ENCODE assay signal across 9 mouse cellular contexts in the genomic region with DNA sequence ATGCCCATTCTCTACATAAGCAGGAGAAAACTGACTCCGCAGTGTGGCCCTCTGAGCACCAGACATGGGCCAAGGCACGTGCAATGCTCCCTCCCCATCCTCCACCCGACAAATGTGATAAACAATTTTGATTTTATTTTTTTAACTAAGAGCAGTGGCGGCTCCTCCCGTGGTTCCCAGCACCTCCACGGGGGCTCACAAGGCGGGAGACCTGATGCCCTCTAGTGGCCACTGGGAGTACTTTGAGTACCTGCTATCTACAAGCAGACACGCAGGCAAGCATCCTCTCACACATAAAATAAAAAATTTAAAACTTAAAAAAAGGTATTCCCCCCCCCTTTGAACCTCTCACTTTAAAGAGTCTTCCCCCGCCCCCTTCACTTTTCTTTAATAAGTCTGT. TPM values are rescaled to one million over a fixed set of nuclear protein-coding genes. Genes with fewer than 3 reads are reported as not detected.
DNase-seq lines count a peak whose midpoint lies in the region; ATAC-seq and TF ChIP-seq lines count a peak whose summit lies in the region.
"Had no signal": no experiment of that assay in that cellular context is flagged by ENCODE, and none has a peak within 500 bp of the region (broad histone marks: within the 10 kb centered on the region; RNA-seq: fewer than 3 reads in every experiment).

No protein-coding gene starts in this region.

- H3K4me3 ChIP-seq in hindbrain, embryonic 10.5 days, result no peak overlapping the region
- no peak overlapping the region for H3K4me3 ChIP-seq in hindbrain, embryonic 16.5 days (ENCODE audit: low read length)
- no peak overlapping the region for H3K4me3 ChIP-seq in MEL (ENCODE audit: control insufficient read depth in 1 of 2, insufficient read depth in 1 of 2, low read depth in 2 of 2, low read length in 2 of 2)
- H3K4me3 ChIP-seq in liver, embryonic 14.5 days (ENCODE audit: insufficient read depth in 1 of 2, low read depth in 2 of 2, low read length in 2 of 2), result no peak overlapping the region
- H3K4me3 ChIP-seq: forebrain, embryonic 12.5 days had no signal

- DNase-seq in hindbrain, embryonic 10.5 days (ENCODE audit: low spot score), result peak; percentile 21
- peak; percentile 16 for DNase-seq in 3134 (ENCODE audit: extremely low read depth, insufficient read length, low spot score)
- DNase-seq in MEL (ENCODE audit: low read depth, low spot score), result peak; percentile 75
- DNase-seq in liver, embryonic 14.5 days (ENCODE audit: low read depth in 3 of 3, low spot score in 3 of 3), result no peak
- DNase-seq in left cerebral cortex, adult 8-10 months (ENCODE audit: low spot score in 2 of 2), result no peak

- TF ChIP-seq RAD21 in MEL (IDR thresholded peaks at IDR 0.05; ENCODE audit: low read depth, low read length), result peak; percentile 54

- no peak overlapping the region for H3K27ac ChIP-seq in hindbrain, embryonic 10.5 days
- no peak overlapping the region for H3K27ac ChIP-seq in hindbrain, embryonic 16.5 days (ENCODE audit: low read depth, low read length)
- H3K27ac ChIP-seq in MEL (ENCODE audit: control insufficient read depth, low read depth, low read length), result no peak overlapping the region
- H3K27ac ChIP-seq in liver, embryonic 14.5 days, result no peak overlapping the region
- H3K27ac ChIP-seq: forebrain, embryonic 12.5 days had no signal

- no peak overlapping the region for H3K4me2 ChIP-seq in hindbrain, embryonic 16.5 days (ENCODE audit: low read length)
- H3K4me2 ChIP-seq in liver, embryonic 14.5 days (ENCODE audit: low read depth), result no peak overlapping the region
- H3K4me2 ChIP-seq: forebrain, embryonic 12.5 days had no signal

- H3K9me3 ChIP-seq in hindbrain, embryonic 10.5 days, result no peaks in the 10 kb centered on the region
- H3K9me3 ChIP-seq in hindbrain, embryonic 16.5 days (ENCODE audit: control insufficient read depth, low read length), result no peaks in the 10 kb centered on the region
- H3K9me3 ChIP-seq in MEL (replicated peaks; ENCODE audit: insufficient read depth, low read length), result no peaks in the 10 kb centered on the region
- no peaks in the 10 kb centered on the region for H3K9me3 ChIP-seq in liver, embryonic 14.5 days (ENCODE audit: control insufficient read depth, low read length)
- H3K9me3 ChIP-seq: forebrain, embryonic 12.5 days had no signal

- no peak for TF ChIP-seq POLR2A in MEL (IDR thresholded peaks at IDR 0.05; ENCODE audit: control insufficient read depth in 1 of 2, insufficient read depth in 1 of 2, low read depth in 1 of 2, low read length in 2 of 2, poor library complexity in 1 of 2)

- ATAC-seq in hindbrain, embryonic 16.5 days, result no peak
- no peak for ATAC-seq in liver, embryonic 14.5 days (ENCODE audit: insufficient read depth)
- no peak for ATAC-seq in megakaryocyte-erythroid progenitor cell, adult 5-6 weeks (replicated peaks; ENCODE audit: low FRiP score, low TSS enrichment, poor library complexity, severe bottlenecking)
- no peak for ATAC-seq in inflammation-experienced regulatory T-cells, adult 6 months

- H3K9ac ChIP-seq in hindbrain, embryonic 16.5 days (ENCODE audit: low read depth, low read length), result no peak overlapping the region
- no peak overlapping the region for H3K9ac ChIP-seq in MEL (ENCODE audit: control insufficient read depth, low read depth, low read length, poor library complexity, severe bottlenecking)
- no peak overlapping the region for H3K9ac ChIP-seq in liver, embryonic 14.5 days (replicated peaks)
- H3K9ac ChIP-seq: forebrain, embryonic 12.5 days had no signal

- TF ChIP-seq EP300 in MEL (IDR thresholded peaks at IDR 0.05; ENCODE audit: low read depth in 1 of 2, low read length in 2 of 2), result no peak
- TF ChIP-seq EP300 in liver, embryonic 14.5 days (IDR thresholded peaks at IDR 0.05; ENCODE audit: low read depth), result no peak

- WGBS in hindbrain, embryonic 10.5 days, result 86% methylated on average over 9 of the region's 9 CpGs
- WGBS in hindbrain, embryonic 16.5 days, result 89% methylated on average over 9 of the region's 9 CpGs
- 80% methylated on average over 9 of the region's 9 CpGs for WGBS in liver, embryonic 14.5 days (ENCODE audit: insufficient replicate concordance)

- H3K79me2 ChIP-seq in MEL (ENCODE audit: control insufficient read depth, insufficient read depth, low read length, poor library complexity), result no peaks in the 10 kb centered on the region

- H3K36me3 ChIP-seq in hindbrain, embryonic 10.5 days, result peaks cover 99% of the 10 kb centered on the region
- peaks cover 84% of the 10 kb centered on the region for H3K36me3 ChIP-seq in hindbrain, embryonic 16.5 days (ENCODE audit: control insufficient read depth, insufficient read depth, low read length)
- peaks cover under 1 to 21% of the 10 kb centered on the region in 2 experiments; a peak in 3 of 4 replicates for H3K36me3 ChIP-seq in MEL (ENCODE audit: control insufficient read depth in 1 of 2, insufficient read depth in 2 of 2, low read length in 2 of 2)
- peaks cover 82% of the 10 kb centered on the region for H3K36me3 ChIP-seq in liver, embryonic 14.5 days (replicated peaks; ENCODE audit: control insufficient read depth, insufficient read depth, low read depth)

- no peaks in the 10 kb centered on the region for H3K27me3 ChIP-seq in hindbrain, embryonic 10.5 days (ENCODE audit: insufficient read depth, poor library complexity, severe bottlenecking)
- H3K27me3 ChIP-seq in hindbrain, embryonic 16.5 days (replicated peaks; ENCODE audit: control insufficient read depth, insufficient read depth, low read length), result no peaks in the 10 kb centered on the region
- no peaks in the 10 kb centered on the region for H3K27me3 ChIP-seq in MEL (ENCODE audit: control insufficient read depth in 1 of 2, insufficient read depth in 2 of 2, low read length in 2 of 2)
- H3K27me3 ChIP-seq in liver, embryonic 14.5 days (ENCODE audit: control insufficient read depth, insufficient read depth, low read length), result no peaks in the 10 kb centered on the region
- H3K27me3 ChIP-seq: forebrain, embryonic 12.5 days had no signal

- TF ChIP-seq CTCF in MEL (IDR thresholded peaks at IDR 0.05 in 2 of 3, conservative IDR thresholded peaks at IDR 0.05 in 1 of 3; ENCODE audit: control insufficient read depth in 1 of 3, insufficient read depth in 1 of 3, low read depth in 2 of 3, low read length in 3 of 3, poor library complexity in 1 of 3, severe bottlenecking in 1 of 3), result peak; percentile 67 to 86 (median 70)
- peak; percentile 74 for TF ChIP-seq CTCF in liver, embryonic 14.5 days (IDR thresholded peaks at IDR 0.05; ENCODE audit: low read depth)

- H3K4me1 ChIP-seq in hindbrain, embryonic 10.5 days (replicated peaks), result no peaks in the 10 kb centered on the region
- H3K4me1 ChIP-seq in hindbrain, embryonic 16.5 days (ENCODE audit: control insufficient read depth, insufficient read depth, low read depth, low read length), result no peaks in the 10 kb centered on the region
- H3K4me1 ChIP-seq in MEL (ENCODE audit: control insufficient read depth in 1 of 2, insufficient read depth in 2 of 2, low read length in 2 of 2), result no peaks in the 10 kb centered on the region
- H3K4me1 ChIP-seq in liver, embryonic 14.5 days (replicated peaks; ENCODE audit: control insufficient read depth in 2 of 2, insufficient read depth in 2 of 2, low read length in 1 of 2), result no peaks in the 10 kb centered on the region
- H3K4me1 ChIP-seq: forebrain, embryonic 12.5 days had no signal

TF ChIP-seq in MEL, 35 proteins besides CTCF, POLR2A, EP300 and RAD21:
- TF ChIP-seq ZMIZ1 (IDR thresholded peaks at IDR 0.05; ENCODE audit: low read depth, low read length) (no peak), SMC3 (IDR thresholded peaks at IDR 0.05; ENCODE audit: low read depth, low read length) (peak; percentile 65), E2F4 (IDR thresholded peaks at IDR 0.05; ENCODE audit: borderline replicate concordance, low read depth, low read length) (no peak), BHLHE40 (IDR thresholded peaks at IDR 0.05; ENCODE audit: borderline replicate concordance, low read depth, low read length) (no peak), ZC3H11A (IDR thresholded peaks at IDR 0.05; ENCODE audit: low read depth, low read length) (peak; percentile 41), ELF1 (IDR thresholded peaks at IDR 0.05; ENCODE audit: low read depth, low read length) (no peak), MEF2A (IDR thresholded peaks at IDR 0.05; ENCODE audit: extremely low read depth, insufficient replicate concordance, low read depth, low read length, poor library complexity, severe bottlenecking) (no peak)
TF ChIP-seq in MEL: peak in this region for 2.

RNA-seq across cellular contexts. Expression of a gene that starts 8.8 kb away (rescaled TPM):
- polyA plus RNA-seq in hindbrain, embryonic 10.5 days (2016; fragmentation: Nextera tagmentation; extraction: Ambion mirVana), result 33.9 and 40.2 TPM in 2 replicates
- polyA plus RNA-seq in hindbrain, embryonic 16.5 days (2015; fragmentation: Nextera tagmentation; extraction: Ambion mirVana), result 38.5 and 38.6 TPM in 2 replicates
- 31.4 and 36.8 TPM in 2 replicates for total RNA-seq in MEL (2012; rRNA removed)
- 10 to 100 TPM in 1 of 2 experiments, not detected in 1; 49.6 TPM for polyA plus RNA-seq in MEL (2012; ENCODE audit: insufficient read depth in 1 of 2, insufficient read length in 2 of 2, low read depth in 1 of 2, low replicate concordance in 2 of 2, missing spikeins in 1 of 2)
- 9.3 and 13.7 TPM in 2 replicates for polyA plus RNA-seq in liver, embryonic 14.5 days (2012; rRNA removed)
- 7.3 and 8.6 TPM in 2 replicates for polyA plus RNA-seq in liver, embryonic 14.5 days (2014; fragmentation: Nextera tagmentation; extraction: Ambion mirVana)
- total RNA-seq in megakaryocyte-erythroid progenitor cell, adult 5-6 weeks (2014; fragmentation: Nextera tagmentation), result 20.5 and 24.9 TPM in 2 replicates
- 28.8 and 36.0 TPM in 2 replicates for total RNA-seq in megakaryocyte-erythroid progenitor cell, adult 5-6 weeks (2017)
- polyA plus RNA-seq in inflammation-experienced regulatory T-cells, adult 6 months (2017; shearing (Covaris generic)), result 10 to 100 TPM in 1 of 3 experiments, 1 to 10 TPM in 2; 3.9 to 12.4 (median 6.9) TPM
- 10 to 100 TPM; 39.9 to 43.3 (median 41.4) TPM for total RNA-seq in left cerebral cortex, adult 8-10 months (2022)

RNA-seq across cellular contexts. Expression of a gene that starts 36.3 kb away (rescaled TPM):
- polyA plus RNA-seq in hindbrain, embryonic 10.5 days (2016; fragmentation: Nextera tagmentation; extraction: Ambion mirVana), result 6.2 and 10.8 TPM in 2 replicates
- polyA plus RNA-seq in hindbrain, embryonic 16.5 days (2015; fragmentation: Nextera tagmentation; extraction: Ambion mirVana), result 13.1 and 13.6 TPM in 2 replicates
- total RNA-seq in MEL (2012; rRNA removed), result 13.2 and 16.4 TPM in 2 replicates
- 10 to 100 TPM in 1 of 2 experiments, not detected in 1; 23.3 TPM for polyA plus RNA-seq in MEL (2012; ENCODE audit: insufficient read depth in 1 of 2, insufficient read length in 2 of 2, low read depth in 1 of 2, low replicate concordance in 2 of 2, missing spikeins in 1 of 2)
- polyA plus RNA-seq in liver, embryonic 14.5 days (2012; rRNA removed), result 3.2 TPM in 2 replicates
- polyA plus RNA-seq in liver, embryonic 14.5 days (2014; fragmentation: Nextera tagmentation; extraction: Ambion mirVana), result 0.85 and 1.0 TPM in 2 replicates
- total RNA-seq in megakaryocyte-erythroid progenitor cell, adult 5-6 weeks (2014; fragmentation: Nextera tagmentation), result 14.1 and 28.4 TPM in 2 replicates
- total RNA-seq in megakaryocyte-erythroid progenitor cell, adult 5-6 weeks (2017), result 6.6 and 8.4 TPM in 2 replicates
- 1 to 10 TPM in 2 of 3 experiments, under 1 TPM in 1; 0.40 to 2.4 (median 1.3) TPM for polyA plus RNA-seq in inflammation-experienced regulatory T-cells, adult 6 months (2017; shearing (Covaris generic))
- 10 to 100 TPM; 42.0 to 46.8 (median 44.5) TPM for total RNA-seq in left cerebral cortex, adult 8-10 months (2022)

Comparison
In these comparisons a context has a peak if more than half of its experiments do, and no peak if none do; other contexts are left out.
1. DNase-seq: peak in hindbrain, embryonic 10.5 days (single experiment), 3134 (single experiment) and MEL (single experiment); none in liver, embryonic 14.5 days (0 of 3) and left cerebral cortex, adult 8-10 months (0 of 2).